Mouse (Mus musculus) liver, embryonic 16.5 days (tissue): ENCODE results near the gene Gng11. TPM values are rescaled to one million over a fixed set of nuclear protein-coding genes. Genes with fewer than 3 reads are reported as not detected.

Experiments used
- ATAC-seq: fragments of 200-750 bp; cut with Nextera tagmentation; 2 replicates; pipeline ENCODE4 v1.8.0; 2017; ENCODE audit warnings: low read depth, mild to moderate bottlenecking, moderate number of reproducible peaks, moderate library complexity
- H3K27ac ChIP-seq: fragments of 300-500 bp; sonication (generic); 2 replicates; pipeline ENCODE4 v1.5.1; 2014; ENCODE audit warnings: mild to moderate bottlenecking, low read length
- H3K27me3 ChIP-seq: fragments of 300-500 bp; sonication (generic); 2 replicates; pipeline ENCODE4 v1.6.1; 2014; ENCODE audit warnings: low read depth, low read length, mixed read lengths; ENCODE audit not compliant: control insufficient read depth, insufficient read depth
- H3K36me3 ChIP-seq: fragments of 300-500 bp; sonication (generic); 2 replicates; pipeline ENCODE4 v1.6.1; 2014; ENCODE audit warnings: mild to moderate bottlenecking; ENCODE audit not compliant: control insufficient read depth, insufficient read depth
- H3K4me1 ChIP-seq: fragments of 300-500 bp; sonication (generic); 2 replicates; pipeline ENCODE4 v1.6.1; 2014; ENCODE audit warnings: low read depth, low read length, mixed read lengths; ENCODE audit not compliant: control insufficient read depth
- H3K4me2 ChIP-seq: fragments of 300-500 bp; sonication (generic); 2 replicates; pipeline ENCODE4 v1.6.1; 2014; ENCODE audit warnings: low read depth, low read length, mixed read lengths
- H3K4me3 ChIP-seq: fragments of 300-500 bp; sonication (generic); 2 replicates; pipeline ENCODE4 v1.5.1; 2014; ENCODE audit warnings: low read depth, mild to moderate bottlenecking, low read length
- H3K9ac ChIP-seq: fragments of 300-500 bp; sonication (generic); 2 replicates; pipeline ENCODE4 v1.6.1; 2014; ENCODE audit warnings: low read depth, low read length
- H3K9me3 ChIP-seq: fragments of 300-500 bp; sonication (generic); replicated peaks from 2 replicates; pipeline ENCODE4 v1.6.1; 2016; ENCODE audit warnings: low read length; ENCODE audit not compliant: control insufficient read depth
- WGBS: fragments of 180-500 bp; shearing (Covaris S2); extraction: QIAGEN DNeasy Blood & Tissue Kit; methylation state at CpG from one replicate; pipeline ENCODE4 v1.1.7; 2014; ENCODE audit not compliant: insufficient replicate concordance; 5-methylcytosine and 5-hydroxymethylcytosine counted together
- polyA plus RNA-seq: library from polyadenylated mRNA; unstranded; fragments of >200 nt; fragmentation: Nextera tagmentation; extraction: Ambion mirVana; gene quantifications from 2 replicates; pipeline ENCODE4 v1.2.1, GENCODE M21; 2015

The Gng11 gene
- polyA plus RNA-seq, 1 experiment from 2014 or later: 31.0 TPM

DNA sequence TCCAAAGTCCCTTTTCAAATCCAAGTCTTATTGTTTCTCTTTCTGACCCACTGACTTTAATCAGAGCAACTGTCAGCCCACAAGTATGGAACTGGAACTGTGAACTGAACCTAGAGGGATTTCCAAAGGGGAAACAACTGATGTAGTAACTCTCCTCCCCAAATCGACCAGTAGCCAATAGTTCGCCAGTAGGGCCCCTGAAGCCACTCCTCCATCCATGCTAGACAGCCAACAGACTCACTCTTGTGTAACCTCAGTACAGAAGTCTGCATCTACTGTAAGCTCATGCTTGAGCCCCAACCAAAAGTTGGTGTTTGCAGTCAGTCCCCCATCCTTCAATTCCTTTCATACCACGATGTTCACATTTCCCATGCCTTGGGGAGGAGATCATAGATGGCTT lies 3.0 kb upstream of the Gng11 start:
- no peaks in the 10 kb centered on the region for H3K36me3 ChIP-seq
- H3K27me3 ChIP-seq: no peaks in the 10 kb centered on the region
- no peaks in the 10 kb centered on the region for H3K9me3 ChIP-seq
- no peak overlapping the region for H3K4me2 ChIP-seq
- H3K9ac ChIP-seq: no peak overlapping the region
- no peak overlapping the region for H3K27ac ChIP-seq
- H3K4me3 ChIP-seq: no peak overlapping the region
- no peaks in the 10 kb centered on the region for H3K4me1 ChIP-seq
- peak; percentile 58 for ATAC-seq
- 49% methylated on average over 3 of the region's 3 CpGs for WGBS

GRCm38 (mm10) chr6:4003445-4003844 lies 259 bp upstream of the Gng11 start:
- no peaks in the 10 kb centered on the region for H3K36me3 ChIP-seq
- peak; percentile 6; the same call in 1 of the 2 replicates for ATAC-seq
- no peak overlapping the region for H3K4me3 ChIP-seq
- H3K4me1 ChIP-seq: no peaks in the 10 kb centered on the region
- H3K4me2 ChIP-seq: peak overlapping the region; percentile 56; the same call in 1 of the 2 replicates
- no peaks in the 10 kb centered on the region for H3K27me3 ChIP-seq
- H3K9ac ChIP-seq: no peak overlapping the region
- no peak overlapping the region for H3K27ac ChIP-seq
- no peaks in the 10 kb centered on the region for H3K9me3 ChIP-seq
- 13% methylated on average over 4 of the region's 4 CpGs for WGBS

GRCm38 (mm10) chr6:4004808-4005207 lies 1.1 kb downstream of the Gng11 start:
- Histone ChIP-seq H3K27me3 (no peaks in the 10 kb centered on the region), H3K9me3 (no peaks in the 10 kb centered on the region), H3K36me3 (no peaks in the 10 kb centered on the region), H3K4me2 (peak overlapping the region; percentile 56; the same call in 1 of the 2 replicates), H3K27ac (no peak overlapping the region), H3K9ac (no peak overlapping the region), H3K4me1 (no peaks in the 10 kb centered on the region), H3K4me3 (peak overlapping the region; percentile 57; the same call in 1 of the 2 replicates)
- 50% methylated on average over 2 of the region's 2 CpGs for WGBS
- ATAC-seq: no peak

DNA sequence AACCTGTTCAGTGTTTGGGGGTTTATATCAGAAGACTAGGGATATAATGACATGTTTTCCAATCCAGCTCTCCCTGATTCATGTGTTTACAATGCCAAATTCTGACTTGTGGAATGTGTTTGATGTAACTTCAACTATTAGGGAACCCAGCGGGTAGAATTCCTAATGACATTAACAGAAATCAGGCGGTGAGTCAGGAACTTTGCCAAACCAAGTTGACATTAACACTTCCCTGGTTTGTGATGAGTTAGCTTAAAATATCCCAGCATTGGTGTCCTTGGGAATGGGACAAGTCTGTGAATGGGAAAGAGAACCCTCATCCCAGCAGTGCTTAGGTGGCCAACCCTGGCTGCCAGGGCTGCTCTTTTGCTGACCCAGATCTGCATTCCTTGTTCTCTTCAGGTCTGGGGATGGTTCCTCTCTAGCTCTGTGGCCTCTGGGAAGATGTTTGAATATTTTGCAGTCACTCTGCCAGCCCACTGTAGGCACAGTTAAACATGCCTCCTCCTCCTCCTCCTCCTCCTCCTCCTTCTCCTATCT lies 4.9 kb downstream of the Gng11 start:
- Histone ChIP-seq H3K4me3 (no peak overlapping the region), H3K4me2 (no peak overlapping the region), H3K4me1 (no peaks in the 10 kb centered on the region), H3K9ac (no peak overlapping the region), H3K27me3 (no peaks in the 10 kb centered on the region), H3K27ac (no peak overlapping the region), H3K9me3 (no peaks in the 10 kb centered on the region), H3K36me3 (no peaks in the 10 kb centered on the region)
- ATAC-seq: no peak
- 65% methylated on average over 2 of the region's 2 CpGs for WGBS

GRCm38 (mm10) chr6:4009548-4009947 lies 5.8 kb downstream of the Gng11 start:
- H3K4me3 ChIP-seq: no peak overlapping the region

DNA sequence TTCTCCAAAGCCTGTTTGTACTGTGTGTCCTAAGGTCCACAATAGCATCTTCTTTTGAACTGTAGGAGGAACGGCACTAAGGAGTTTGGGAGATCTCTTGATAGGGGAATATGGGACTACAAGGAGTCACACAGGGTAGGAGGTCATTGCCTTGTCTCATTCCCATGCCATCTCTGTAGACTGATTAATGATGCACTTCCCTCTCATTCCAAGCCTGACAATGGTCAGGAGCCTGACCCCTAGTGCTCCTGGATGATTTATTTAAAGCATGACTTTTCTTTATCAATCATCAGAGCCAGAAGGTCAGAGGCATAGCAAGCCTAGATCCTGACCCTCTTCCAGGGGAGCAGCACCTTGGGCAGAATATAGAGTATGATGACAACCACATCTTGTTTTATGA lies 18.9 kb downstream of the Gng11 start:
- Histone ChIP-seq H3K9ac (no peak overlapping the region), H3K4me3 (no peak overlapping the region), H3K9me3 (no peaks in the 10 kb centered on the region), H3K4me1 (no peaks in the 10 kb centered on the region), H3K4me2 (no peak overlapping the region), H3K27me3 (no peaks in the 10 kb centered on the region), H3K36me3 (no peaks in the 10 kb centered on the region), H3K27ac (no peak overlapping the region)
- WGBS: 41% methylated on average over 1 of the region's 1 CpGs
- ATAC-seq: no peak

More at GRCm38 (mm10) chr6:4009548-4009947, 5.8 kb downstream of the Gng11 start:
- H3K27me3 ChIP-seq: no peaks in the 10 kb centered on the region
- no peak for ATAC-seq
- no peaks in the 10 kb centered on the region for H3K9me3 ChIP-seq
- no peak overlapping the region for H3K9ac ChIP-seq
- no peaks in the 10 kb centered on the region for H3K36me3 ChIP-seq
- H3K27ac ChIP-seq: no peak overlapping the region
- H3K4me2 ChIP-seq: no peak overlapping the region
- no peaks in the 10 kb centered on the region for H3K4me1 ChIP-seq

DNA sequence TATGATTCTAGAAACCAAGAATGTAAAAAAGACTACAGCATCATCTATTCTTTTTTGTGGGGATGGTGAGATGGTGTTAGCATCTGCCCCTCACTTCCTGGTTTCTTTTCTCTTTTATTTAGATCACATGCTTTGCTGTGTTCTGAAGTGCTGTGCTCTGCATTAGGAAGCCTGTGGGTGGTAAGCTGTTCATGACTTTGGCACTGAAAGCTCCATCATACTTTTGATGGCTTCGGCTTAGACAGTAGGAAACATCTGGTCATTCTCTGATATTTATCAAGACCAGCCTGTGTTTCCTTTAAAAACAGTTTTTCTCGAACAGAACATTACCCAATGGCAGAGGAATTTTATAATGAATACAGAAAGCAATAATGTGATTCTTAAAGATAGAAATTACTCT lies 22.7 kb downstream of the Gng11 start:
- H3K9me3 ChIP-seq: no peaks in the 10 kb centered on the region
- no peak for ATAC-seq

DNA sequence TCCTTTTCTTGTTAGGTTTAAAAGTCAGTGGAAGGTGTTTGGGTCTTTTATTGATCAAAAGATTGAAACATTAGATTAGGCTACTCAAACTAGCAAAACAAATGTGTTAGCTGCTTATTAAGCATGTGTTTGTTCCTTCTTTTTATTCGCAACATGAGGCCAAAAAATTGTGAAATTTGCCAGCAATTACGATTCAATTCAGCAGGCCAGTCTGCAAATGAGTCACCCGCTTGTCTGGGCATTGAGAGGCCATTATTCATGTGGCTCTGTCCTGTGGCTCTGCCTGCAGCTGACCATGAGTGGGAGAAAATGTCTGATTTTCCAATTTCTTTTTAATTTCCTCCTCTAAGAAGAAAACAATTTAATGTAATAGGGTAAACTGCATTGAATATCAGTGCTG lies 27.3 kb downstream of the Gng11 start:
- Histone ChIP-seq H3K27me3 (no peaks in the 10 kb centered on the region), H3K4me2 (no peak overlapping the region), H3K9ac (no peak overlapping the region), H3K4me3 (no peak overlapping the region), H3K4me1 (no peaks in the 10 kb centered on the region), H3K9me3 (no peaks in the 10 kb centered on the region), H3K27ac (no peak overlapping the region), H3K36me3 (no peaks in the 10 kb centered on the region)
- ATAC-seq: no peak
- 59% methylated on average over 3 of the region's 3 CpGs for WGBS

More for the DNA sequence above, 22.7 kb downstream of the Gng11 start:
- 10% methylated on average over 2 of the region's 2 CpGs for whole genome bisulfite sequencing
- Histone ChIP-seq H3K27ac (no peak overlapping the region), H3K36me3 (no peaks in the 10 kb centered on the region), H3K9ac (no peak overlapping the region), H3K4me3 (no peak overlapping the region), H3K4me1 (no peaks in the 10 kb centered on the region), H3K4me2 (no peak overlapping the region), H3K27me3 (no peaks in the 10 kb centered on the region)

DNA sequence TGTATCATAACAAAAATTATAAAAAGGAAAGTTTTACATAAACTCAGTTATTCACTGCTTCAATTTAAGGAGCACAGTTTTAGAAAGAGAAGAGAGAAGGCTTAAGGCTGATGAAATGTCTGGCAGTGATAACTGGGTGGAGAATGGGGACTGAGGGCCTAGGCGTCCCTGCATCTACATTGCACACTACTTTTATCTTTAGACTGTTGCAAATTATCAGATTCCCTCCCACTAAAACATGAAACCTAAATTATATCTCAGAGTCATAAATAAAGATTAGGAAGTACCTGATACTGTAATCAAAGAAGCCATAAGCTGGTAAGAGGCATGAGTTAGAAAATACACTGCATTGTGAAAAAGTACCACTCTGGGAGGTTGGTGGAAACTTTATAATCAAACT lies 38.1 kb downstream of the Gng11 start:
- no peaks in the 10 kb centered on the region for H3K9me3 ChIP-seq
- H3K4me2 ChIP-seq: no peak overlapping the region
- no peak for ATAC-seq
- H3K4me3 ChIP-seq: no peak overlapping the region
- H3K9ac ChIP-seq: no peak overlapping the region
- no peaks in the 10 kb centered on the region for H3K4me1 ChIP-seq
- 38% methylated on average over 1 of the region's 1 CpGs for WGBS
- H3K27ac ChIP-seq: no peak overlapping the region
- no peaks in the 10 kb centered on the region for H3K36me3 ChIP-seq
- H3K27me3 ChIP-seq: no peaks in the 10 kb centered on the region
